Mouse (Mus musculus) forebrain, embryonic 15.5 days (tissue): Measurements from ENCODE around the gene Vmn2r4. TPM values are rescaled to one million over a fixed set of nuclear protein-coding genes. Genes with fewer than 3 reads are reported as not detected.
"Not testable (repeated sequence)": the region's sequence is repeated elsewhere in the genome, so short reads cannot be mapped to it uniquely, and the experiment has no call there.

Experiments
- ATAC-seq: fragments of 200-750 bp; cut with Nextera tagmentation; replicated peaks from 2 replicates; pipeline ENCODE4 v1.8.0; 2017; ENCODE audit warnings: mild to moderate bottlenecking, moderate TSS enrichment, moderate library complexity
- H3K27ac ChIP-seq: fragments of 300-500 bp; sonication (generic); replicated peaks from 2 replicates; pipeline ENCODE4 v1.5.1; 2015; ENCODE audit warnings: mild to moderate bottlenecking, inconsistent platforms
- H3K27me3 ChIP-seq: fragments of 300-500 bp; sonication (generic); 2 replicates; pipeline ENCODE4 v1.6.1; 2015; ENCODE audit warnings: inconsistent platforms
- H3K36me3 ChIP-seq: fragments of 300-500 bp; sonication (generic); 2 replicates; pipeline ENCODE4 v1.6.1; 2015; ENCODE audit warnings: mild to moderate bottlenecking, inconsistent platforms
- H3K4me1 ChIP-seq: fragments of 300-500 bp; sonication (generic); 2 replicates; pipeline ENCODE4 v1.6.1; 2015; ENCODE audit warnings: inconsistent platforms
- H3K4me2 ChIP-seq: fragments of 300-500 bp; sonication (generic); replicated peaks from 2 replicates; pipeline ENCODE4 v1.6.1; 2015; ENCODE audit warnings: mild to moderate bottlenecking, inconsistent platforms
- H3K4me3 ChIP-seq: fragments of 300-500 bp; sonication (generic); 2 replicates; pipeline ENCODE4 v1.5.1; 2015; ENCODE audit warnings: mild to moderate bottlenecking, inconsistent platforms
- H3K9ac ChIP-seq: fragments of 300-500 bp; sonication (generic); replicated peaks from 2 replicates; pipeline ENCODE4 v1.6.1; 2015; ENCODE audit warnings: mild to moderate bottlenecking, inconsistent platforms
- H3K9me3 ChIP-seq: fragments of 300-500 bp; sonication (generic); 2 replicates; pipeline ENCODE4 v1.6.1; 2016; ENCODE audit warnings: inconsistent platforms
- whole genome bisulfite sequencing: fragments of 180-500 bp; shearing (Covaris S2); methylation state at CpG from one replicate; pipeline ENCODE4 v1.1.7; 2015; ENCODE audit warnings: mixed read lengths; 5-methylcytosine and 5-hydroxymethylcytosine counted together
- polyA plus RNA-seq: library from polyadenylated mRNA; unstranded; fragments of >200 nt; fragmentation: Nextera tagmentation; extraction: Ambion mirVana; gene quantifications from 2 replicates; pipeline ENCODE4 v1.2.1, GENCODE M21; 2015

Gene Vmn2r4
- not detected in 2 replicates for polyA plus RNA-seq

DNA sequence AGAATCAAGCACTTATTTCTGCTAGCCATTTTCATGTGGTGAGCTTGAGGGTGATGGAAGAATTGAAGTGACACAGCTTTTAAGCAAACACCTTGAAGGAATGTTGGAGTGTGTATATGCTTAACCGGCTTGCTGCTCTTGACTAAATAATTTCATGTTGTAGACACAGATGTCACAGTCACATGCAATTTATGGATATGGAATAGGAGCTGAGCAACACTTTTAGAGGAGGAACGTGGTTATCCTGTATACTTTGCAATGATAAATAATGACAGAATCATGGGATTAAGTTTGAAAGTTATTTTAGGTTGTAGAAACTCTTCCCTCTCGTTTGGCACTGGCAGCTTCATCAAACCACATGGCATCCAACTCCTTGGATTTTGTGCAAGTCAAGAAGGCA, at the start of gene Vmn2r4:
TSS of gene Vmn2r4 (minus strand) at position 101 of the 400 bp plus-strand sequence.
- H3K4me1 ChIP-seq, H3K4me3 ChIP-seq, H3K27ac ChIP-seq, H3K36me3 ChIP-seq, H3K4me2 ChIP-seq, H3K27me3 ChIP-seq, H3K9ac ChIP-seq, ATAC-seq, H3K9me3 ChIP-seq: not testable (repeated sequence)
- 89% methylated on average over 3 of the region's 3 CpGs for WGBS

DNA sequence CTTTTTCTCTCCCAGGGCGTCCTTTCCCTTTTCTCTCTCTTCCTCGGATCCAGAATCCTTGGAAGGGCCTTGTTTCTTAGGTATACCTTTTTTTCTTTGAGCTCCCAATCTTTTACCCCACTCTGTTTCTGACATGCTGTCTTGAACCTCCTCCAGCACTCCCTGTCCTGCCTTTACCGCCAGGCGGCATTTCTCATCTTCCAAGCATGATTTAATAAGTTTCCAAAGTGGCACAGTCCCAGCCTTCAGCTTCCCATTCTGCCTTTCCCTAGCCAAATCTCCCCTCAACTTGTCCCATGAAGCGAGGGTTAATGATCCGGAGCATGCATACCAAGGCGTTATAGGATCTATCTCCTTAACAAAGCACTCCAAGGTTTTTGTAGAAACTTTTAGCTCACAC, 19.1 kb upstream of the Vmn2r4 start:
- not testable (repeated sequence) for ATAC-seq, H3K4me3 ChIP-seq, H3K4me2 ChIP-seq, H3K9ac ChIP-seq, H3K36me3 ChIP-seq, H3K4me1 ChIP-seq, H3K9me3 ChIP-seq, H3K27me3 ChIP-seq, H3K27ac ChIP-seq
- 84% methylated on average over 7 of the region's 7 CpGs for WGBS

DNA sequence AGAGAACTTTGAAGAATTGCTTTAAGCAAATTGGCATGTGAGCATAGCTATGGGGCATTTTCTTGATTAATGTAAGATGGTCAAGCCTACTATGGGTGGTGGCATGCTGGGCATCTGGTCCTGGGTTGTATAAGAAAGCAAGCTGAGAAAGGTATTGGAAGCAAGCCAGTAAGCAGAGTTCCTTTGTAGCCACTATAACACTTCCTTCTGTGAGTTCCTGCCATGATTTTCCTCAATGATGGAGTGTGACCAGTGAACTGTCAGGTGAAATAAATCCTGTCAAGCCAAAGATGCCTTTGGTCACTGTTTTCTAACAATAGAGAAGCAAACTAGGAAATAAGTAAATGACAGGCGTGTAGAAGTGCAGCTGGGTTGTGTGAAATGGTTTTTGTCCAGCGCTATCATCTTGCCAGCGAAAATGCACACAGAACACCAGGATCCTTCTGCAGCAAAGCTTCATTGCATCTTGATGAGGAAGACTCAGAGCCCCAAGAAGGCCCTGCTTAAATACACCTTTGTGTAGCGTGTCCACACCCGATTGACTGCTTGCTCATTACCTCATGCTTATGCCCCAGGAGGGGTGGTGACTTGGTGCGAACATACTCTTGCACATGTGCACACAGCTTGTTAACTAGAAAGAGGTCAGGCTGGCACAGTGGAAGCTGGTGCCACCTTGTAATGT, 13.1 kb upstream of the Vmn2r4 start:
- not testable (repeated sequence) for ATAC-seq, H3K4me2 ChIP-seq, H3K9me3 ChIP-seq, H3K36me3 ChIP-seq, H3K27ac ChIP-seq, H3K4me1 ChIP-seq, H3K4me3 ChIP-seq, H3K27me3 ChIP-seq, H3K9ac ChIP-seq
- WGBS: 85% methylated on average over 6 of the region's 6 CpGs

DNA sequence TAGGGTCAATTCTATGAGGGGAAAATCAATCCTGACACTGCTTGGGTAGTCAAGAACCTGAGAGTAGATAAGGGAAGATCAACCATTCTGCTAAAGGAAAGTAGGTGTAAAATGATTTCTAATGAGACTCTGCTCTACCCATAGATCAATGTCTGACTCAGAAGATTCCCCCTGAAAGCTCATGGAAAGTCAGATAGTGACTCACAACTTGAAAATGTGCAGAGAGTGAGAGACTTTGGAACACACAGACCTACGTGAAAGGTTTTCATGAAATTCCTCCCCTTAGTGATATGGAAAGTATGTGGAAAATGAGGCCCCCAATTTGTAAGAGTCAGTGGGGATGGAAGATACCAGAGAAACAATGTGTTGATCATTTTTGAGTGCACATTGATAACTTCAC, 7.0 kb upstream of the Vmn2r4 start:
- not testable (repeated sequence) for H3K4me1 ChIP-seq, H3K9ac ChIP-seq, H3K27ac ChIP-seq, H3K4me2 ChIP-seq, H3K9me3 ChIP-seq, ATAC-seq, H3K27me3 ChIP-seq, H3K4me3 ChIP-seq, H3K36me3 ChIP-seq
- WGBS: 91% methylated on average over 1 of the region's 1 CpGs

DNA sequence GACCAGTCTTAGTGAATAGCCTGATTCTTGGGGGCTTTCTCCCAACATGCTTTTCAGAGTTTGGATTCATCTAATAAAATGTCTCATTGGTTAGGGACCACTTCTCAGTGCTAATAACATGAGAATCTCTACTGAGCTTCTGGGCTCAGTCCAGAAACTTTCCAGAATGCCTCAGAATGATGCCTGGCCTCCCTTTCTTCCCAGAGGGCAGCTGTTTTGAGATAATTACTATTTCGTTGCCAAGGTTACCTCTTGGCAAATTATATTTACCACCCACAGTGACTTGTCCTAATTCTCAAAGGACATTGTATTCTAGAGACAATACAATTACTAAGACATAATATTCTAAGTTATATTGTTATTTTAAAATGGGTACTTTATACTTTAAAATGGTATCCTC, 2.3 kb upstream of the Vmn2r4 start:
- not testable (repeated sequence) for H3K4me2 ChIP-seq, H3K4me1 ChIP-seq, H3K27ac ChIP-seq, H3K9ac ChIP-seq, H3K4me3 ChIP-seq, H3K36me3 ChIP-seq, H3K27me3 ChIP-seq, H3K9me3 ChIP-seq, ATAC-seq
- 55% methylated on average over 1 of the region's 1 CpGs for WGBS

DNA sequence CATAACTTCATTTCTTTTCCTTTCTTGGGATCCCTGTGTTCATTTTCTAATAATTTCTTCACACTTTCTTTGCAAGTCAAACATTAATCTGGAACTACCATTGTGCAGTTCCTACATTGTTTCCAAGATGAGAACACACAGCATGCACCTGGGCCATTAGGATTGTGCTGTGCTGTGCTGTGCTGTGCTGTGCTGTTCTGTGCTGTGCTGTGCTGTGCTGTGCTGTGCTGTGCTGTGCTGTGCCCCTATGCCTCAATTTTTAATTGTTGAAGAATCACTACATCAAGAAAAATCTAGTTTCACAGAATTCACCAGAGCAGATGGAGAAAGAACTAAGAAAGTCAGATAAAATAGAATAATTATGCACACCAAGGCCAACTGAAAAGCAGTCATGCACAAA, 915 bp downstream of the Vmn2r4 start:
- H3K4me3 ChIP-seq, H3K27ac ChIP-seq, H3K4me2 ChIP-seq, H3K27me3 ChIP-seq, H3K9ac ChIP-seq, H3K4me1 ChIP-seq, H3K9me3 ChIP-seq, ATAC-seq, H3K36me3 ChIP-seq: not testable (repeated sequence)

DNA sequence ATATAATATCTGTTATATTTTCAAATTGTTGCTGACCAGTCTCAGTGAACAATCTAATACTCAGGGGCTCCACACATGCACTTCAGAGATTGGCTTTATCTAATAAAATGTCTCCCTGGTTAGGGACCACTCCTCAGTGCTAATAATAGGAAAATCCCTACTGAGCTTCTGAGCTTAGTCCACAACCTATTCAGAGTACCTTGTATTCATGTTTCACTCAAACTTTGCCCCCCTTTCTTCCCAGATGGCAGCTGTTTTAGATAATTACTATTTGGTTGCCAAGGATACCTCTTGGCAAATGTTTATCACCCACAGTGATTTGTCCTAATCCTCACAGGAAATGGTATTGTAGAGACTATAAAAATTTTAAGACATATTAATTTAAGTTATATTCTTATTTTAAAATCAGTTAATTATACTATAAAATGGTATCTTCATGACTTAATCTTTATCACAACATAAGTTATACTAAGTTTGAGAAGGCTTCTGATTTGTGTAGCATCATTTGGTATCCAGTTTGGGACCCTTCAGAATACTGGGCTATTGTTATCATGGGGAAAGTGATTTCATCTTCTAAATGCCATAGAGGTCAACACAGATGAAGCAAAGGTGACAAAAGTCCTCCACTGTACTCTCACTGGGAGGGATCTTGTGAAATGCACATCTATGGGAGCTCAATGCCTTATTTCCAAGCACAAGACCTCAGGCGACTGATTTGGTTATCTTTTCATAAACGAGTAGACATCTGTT, 55.7 kb downstream of the Vmn2r4 start:
- Histone ChIP-seq H3K9me3 (no peaks in the 10 kb centered on the region), H3K27ac (no peak overlapping the region), H3K4me2 (no peak overlapping the region), H3K4me3 (no peak overlapping the region), H3K4me1 (no peaks in the 10 kb centered on the region; the same call in 1 of the 2 replicates), H3K27me3 (no peaks in the 10 kb centered on the region), H3K9ac (no peak overlapping the region), H3K36me3 (no peaks in the 10 kb centered on the region)
- peak; percentile 41 for ATAC-seq
- WGBS: 16% methylated on average over 2 of the region's 2 CpGs

Other genes starting within 250 kb of the Vmn2r4 start
- not detected in 2 replicates for gene Vmn2r3, start 125.7 kb downstream of the Vmn2r4 start, polyA plus RNA-seq
- gene Vmn2r5, start 94.5 kb upstream of the Vmn2r4 start, polyA plus RNA-seq: not detected in 2 replicates
- not detected in 2 replicates for gene Vmn2r6, start 150.5 kb upstream of the Vmn2r4 start, polyA plus RNA-seq